Mouse (Mus musculus) ES-Bruce4 (cell line): ENCODE measurements at regions not wholly inside any gene's neighbourhood (a gene's known extent, or its start where the extent isn't known, plus 50 kb on each side); places are given as distances from the start of the nearest gene placed in this dataset.

ENCODE experiments used
- H3K27ac ChIP-seq: 2 replicates; pipeline ENCODE4 v1.5.1; 2012; ENCODE audit warnings: low read length, inconsistent platforms; ENCODE audit not compliant: insufficient read depth
- H3K27me3 ChIP-seq: 2 replicates; pipeline ENCODE4 v1.6.1; 2012; ENCODE audit warnings: mild to moderate bottlenecking, low read length, inconsistent platforms; ENCODE audit not compliant: control insufficient read depth, poor library complexity, insufficient read depth, severe bottlenecking
- H3K36me3 ChIP-seq: 2 replicates; pipeline ENCODE4 v1.6.1; 2012; ENCODE audit warnings: inconsistent platforms, mild to moderate bottlenecking, low read length, moderate library complexity; ENCODE audit not compliant: control insufficient read depth, poor library complexity, insufficient read depth, severe bottlenecking
- H3K4me1 ChIP-seq: one replicate; pipeline ENCODE4 v1.8.1; 2011; ENCODE audit warnings: low read length; ENCODE audit not compliant: control insufficient read depth, insufficient read depth
- H3K4me3 ChIP-seq: 2 replicates; pipeline ENCODE4 v1.5.1; 2011; ENCODE audit warnings: low read depth, mild to moderate bottlenecking, low read length
- H3K9ac ChIP-seq: 2 replicates; pipeline ENCODE4 v1.6.1; 2012; ENCODE audit warnings: low read depth, mild to moderate bottlenecking, inconsistent platforms; ENCODE audit not compliant: poor library complexity, severe bottlenecking
- H3K9me3 ChIP-seq: replicated peaks from 2 replicates; pipeline ENCODE4 v1.6.1; 2012; ENCODE audit warnings: mild to moderate bottlenecking, low read length, inconsistent platforms; ENCODE audit not compliant: control insufficient read depth, poor library complexity, insufficient read depth, severe bottlenecking
- CTCF ChIP-seq: IDR thresholded peaks from one replicate; pipeline ENCODE4 v1.8.1; 2011; ENCODE audit warnings: low read depth, low read length
- EP300 ChIP-seq: IDR thresholded peaks from 2 replicates; pipeline ENCODE4 v1.6.1; 2011; ENCODE audit warnings: low read depth, low read length; ENCODE audit not compliant: insufficient read depth
- POLR2A ChIP-seq: IDR thresholded peaks from one replicate; pipeline ENCODE4 v1.8.1; 2011; ENCODE audit warnings: low read length; ENCODE audit not compliant: insufficient read depth

DNA sequence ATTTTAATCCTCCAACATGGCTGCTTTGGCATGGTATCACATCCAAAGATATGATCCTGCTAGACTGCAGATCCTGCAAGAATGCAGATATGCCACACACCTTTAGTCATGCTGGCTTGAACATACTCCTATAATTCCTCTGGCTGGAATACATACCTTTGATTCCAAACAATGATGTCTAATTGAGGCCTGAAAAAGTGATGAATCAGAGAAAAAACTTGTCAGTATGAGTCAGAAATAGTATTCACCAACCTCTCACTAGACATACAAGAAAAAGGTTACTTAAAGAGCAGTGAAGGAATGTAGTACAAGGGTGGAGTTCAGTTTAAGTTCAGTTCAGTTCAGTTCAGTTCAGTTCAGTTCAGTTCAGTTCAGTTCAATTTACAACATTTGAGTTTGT, 214.5 kb upstream of the Sema3a start:
- Histone ChIP-seq H3K4me3 (no peak overlapping the region), H3K36me3 (no peaks in the 10 kb centered on the region)

DNA sequence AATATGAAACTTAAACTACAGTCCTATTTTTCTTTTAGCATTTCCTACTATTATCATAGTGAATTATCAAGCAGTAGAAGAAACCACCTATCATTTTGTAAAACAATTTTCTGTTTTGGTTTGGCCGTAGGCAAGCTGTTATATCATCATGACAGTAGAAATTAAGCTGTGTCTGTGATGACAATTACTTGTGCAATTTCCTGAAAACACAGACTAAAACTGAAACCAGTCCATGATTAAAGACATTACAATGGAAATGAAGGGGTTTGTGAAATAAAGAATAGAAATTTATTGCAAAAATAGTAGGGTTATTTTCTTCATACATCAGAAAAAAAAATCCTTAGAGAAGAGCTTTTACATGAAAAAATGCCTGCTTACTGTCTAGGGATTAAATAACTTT, 210.8 kb upstream of the Sema3a start:
- Histone ChIP-seq H3K9me3 (no peaks in the 10 kb centered on the region), H3K9ac (no peak overlapping the region), H3K27me3 (no peaks in the 10 kb centered on the region), H3K4me3 (no peak overlapping the region), H3K4me1 (no peaks in the 10 kb centered on the region), H3K27ac (no peak overlapping the region), H3K36me3 (no peaks in the 10 kb centered on the region)
- TF ChIP-seq POLR2A (no peak), CTCF (no peak), EP300 (no peak)

More for the DNA sequence above, 214.5 kb upstream of the Sema3a start:
- Histone ChIP-seq H3K27me3 (no peaks in the 10 kb centered on the region; the same call in 1 of the 2 replicates), H3K27ac (no peak overlapping the region), H3K9me3 (no peaks in the 10 kb centered on the region), H3K9ac (no peak overlapping the region), H3K4me1 (no peaks in the 10 kb centered on the region)
- TF ChIP-seq POLR2A: no peak
- TF ChIP-seq CTCF: no peak
- no peak for TF ChIP-seq EP300

DNA sequence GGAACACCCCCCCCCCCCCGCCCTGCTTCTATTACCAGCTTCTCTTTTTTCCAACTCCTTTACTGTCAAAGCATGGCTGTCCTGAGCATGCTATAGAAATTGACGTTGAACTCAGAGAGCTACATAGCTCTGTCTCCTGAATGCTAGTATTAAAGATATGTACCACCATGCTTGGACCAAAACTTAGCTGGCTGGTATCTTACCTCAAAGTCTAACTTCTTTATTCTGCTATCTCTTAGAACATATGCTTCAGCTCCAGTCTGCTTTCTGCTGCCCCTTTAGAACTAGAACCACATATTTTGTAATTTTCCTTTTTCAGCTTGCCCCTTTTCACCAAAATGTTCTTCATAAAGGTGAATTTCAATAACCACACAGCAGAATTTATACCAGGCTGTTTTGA, 205.9 kb upstream of the Sema3a start:
- Histone ChIP-seq H3K4me3 (no peak overlapping the region), H3K9ac (no peak overlapping the region), H3K27me3 (no peaks in the 10 kb centered on the region), H3K9me3 (no peaks in the 10 kb centered on the region), H3K36me3 (no peaks in the 10 kb centered on the region), H3K27ac (no peak overlapping the region), H3K4me1 (no peaks in the 10 kb centered on the region)
- TF ChIP-seq EP300 (no peak), CTCF (no peak), POLR2A (no peak)

DNA sequence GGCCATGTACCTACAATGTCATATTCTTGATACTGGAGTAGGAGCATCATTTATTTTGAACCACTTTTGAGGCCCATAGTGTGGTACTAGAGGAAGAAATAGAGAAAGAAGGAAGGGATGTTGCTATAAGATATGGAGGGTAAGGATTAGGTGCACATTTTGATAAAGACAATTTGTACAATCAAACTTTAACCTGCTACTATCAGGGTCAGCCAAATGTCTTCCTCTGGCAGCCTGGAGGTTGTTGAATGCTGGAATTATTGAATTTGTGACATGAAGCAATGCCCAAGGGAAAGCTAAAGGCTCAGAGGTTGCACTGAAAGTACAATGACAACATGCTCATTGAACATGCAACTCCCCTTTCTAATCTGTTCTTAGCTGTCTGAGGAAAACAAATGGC, 202.3 kb upstream of the Sema3a start:
- Histone ChIP-seq H3K9ac (no peak overlapping the region), H3K4me3 (no peak overlapping the region), H3K27me3 (no peaks in the 10 kb centered on the region)

DNA sequence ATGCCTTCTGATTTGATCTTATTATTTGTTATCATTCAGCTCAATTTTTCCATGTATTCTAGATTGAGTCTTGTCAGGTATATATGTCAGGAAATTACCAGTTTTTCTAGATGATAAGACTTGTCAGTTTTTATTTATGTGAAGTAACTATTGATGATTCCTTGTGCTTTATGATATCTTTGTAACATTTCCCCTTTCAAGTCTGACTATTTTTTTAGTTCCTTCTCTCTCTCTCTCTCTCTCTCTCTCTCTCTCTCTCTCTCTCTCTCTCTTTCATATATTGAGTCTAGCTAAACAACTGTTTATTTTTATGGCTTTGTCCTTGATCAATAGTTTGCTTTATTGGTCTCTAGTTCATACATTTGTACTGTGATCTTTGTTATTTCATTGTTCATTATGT, 199.7 kb upstream of the Sema3a start:
- TF ChIP-seq EP300 (no peak), CTCF (no peak), POLR2A (no peak)
- Histone ChIP-seq H3K4me3 (no peak overlapping the region), H3K9ac (no peak overlapping the region), H3K9me3 (no peaks in the 10 kb centered on the region), H3K27ac (no peak overlapping the region), H3K4me1 (no peaks in the 10 kb centered on the region), H3K36me3 (no peaks in the 10 kb centered on the region), H3K27me3 (no peaks in the 10 kb centered on the region; the same call in 1 of the 2 replicates)

More for the DNA sequence above, 202.3 kb upstream of the Sema3a start:
- Histone ChIP-seq H3K27ac (no peak overlapping the region), H3K4me1 (no peaks in the 10 kb centered on the region), H3K9me3 (no peaks in the 10 kb centered on the region), H3K36me3 (no peaks in the 10 kb centered on the region)
- no peak for TF ChIP-seq POLR2A
- TF ChIP-seq EP300: no peak
- no peak for TF ChIP-seq CTCF

DNA sequence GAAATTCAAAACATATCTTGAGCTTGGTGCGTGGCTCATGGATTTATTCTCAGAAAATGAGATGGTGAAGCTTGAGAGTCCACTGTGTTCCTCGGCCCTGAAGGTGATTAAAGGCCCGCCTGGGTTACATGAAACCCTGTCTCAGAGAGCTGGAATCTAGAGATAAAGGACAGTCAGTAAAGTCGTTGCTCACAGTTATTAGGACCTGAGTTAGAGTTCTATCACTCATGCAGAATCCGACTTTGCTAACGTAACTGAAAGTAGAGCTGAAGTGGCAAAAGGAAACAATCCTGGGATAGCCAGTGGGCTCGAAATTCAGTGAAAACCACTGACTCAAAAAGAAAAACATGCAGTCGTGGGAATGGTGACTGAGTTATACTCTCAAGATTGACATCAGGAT, 198.9 kb upstream of the Sema3a start:
- no peaks in the 10 kb centered on the region for H3K9me3 ChIP-seq
- TF ChIP-seq CTCF: no peak
- H3K4me1 ChIP-seq: no peaks in the 10 kb centered on the region
- H3K27ac ChIP-seq: no peak overlapping the region
- H3K36me3 ChIP-seq: no peaks in the 10 kb centered on the region
- no peaks in the 10 kb centered on the region; the same call in 1 of the 2 replicates for H3K27me3 ChIP-seq
- no peak overlapping the region for H3K4me3 ChIP-seq
- H3K9ac ChIP-seq: no peak overlapping the region
